Mouse (Mus musculus): ENCODE data around the gene Odf2l. TPM values are rescaled to one million over a fixed set of nuclear protein-coding genes. Genes with fewer than 3 reads are reported as not detected.

The Odf2l gene
- polyA plus RNA-seq, 1 experiment: 4.5 TPM

DNA sequence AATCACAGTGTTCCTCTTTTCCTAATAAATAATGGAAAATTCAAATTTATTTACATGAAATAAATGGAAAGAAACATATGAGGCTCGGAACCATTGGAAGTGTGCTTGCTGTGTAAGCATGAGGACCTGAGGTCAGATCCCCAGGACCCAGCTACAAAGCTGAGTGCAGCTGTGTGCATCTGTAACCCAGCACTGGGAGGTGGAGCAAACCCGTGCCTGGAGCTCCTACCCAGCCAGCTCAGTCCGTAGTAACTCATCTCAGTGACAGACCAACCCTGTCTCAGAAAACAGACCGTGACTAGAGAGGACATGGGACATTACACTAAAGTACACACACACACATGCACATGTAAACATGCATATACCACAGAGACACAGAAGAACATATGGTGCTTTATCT lies 21.8 kb downstream of the Odf2l start:
- no peak for DNase-seq (ENCODE audit: low read depth)

DNA sequence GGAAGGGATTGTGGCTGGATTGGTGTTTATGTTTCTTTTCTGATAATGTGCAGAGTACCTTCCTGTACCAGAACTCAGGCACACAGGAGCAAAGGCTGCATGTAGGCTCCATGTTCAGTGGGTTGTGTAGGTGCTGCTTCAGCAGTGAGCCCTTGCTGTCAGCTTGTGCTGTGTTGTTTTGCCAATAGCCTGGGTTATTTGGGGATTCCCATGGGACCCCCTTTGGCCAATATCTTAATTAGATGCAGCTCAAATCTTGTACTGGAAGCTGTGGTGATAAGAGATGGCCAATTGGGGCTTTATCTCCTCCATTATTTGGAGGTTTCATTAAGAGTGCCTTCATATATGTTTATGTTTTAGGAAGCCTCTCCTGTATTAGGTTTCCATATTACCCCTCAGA lies 24.5 kb downstream of the Odf2l start:
- DNase-seq (ENCODE audit: low read depth): no peak

DNA sequence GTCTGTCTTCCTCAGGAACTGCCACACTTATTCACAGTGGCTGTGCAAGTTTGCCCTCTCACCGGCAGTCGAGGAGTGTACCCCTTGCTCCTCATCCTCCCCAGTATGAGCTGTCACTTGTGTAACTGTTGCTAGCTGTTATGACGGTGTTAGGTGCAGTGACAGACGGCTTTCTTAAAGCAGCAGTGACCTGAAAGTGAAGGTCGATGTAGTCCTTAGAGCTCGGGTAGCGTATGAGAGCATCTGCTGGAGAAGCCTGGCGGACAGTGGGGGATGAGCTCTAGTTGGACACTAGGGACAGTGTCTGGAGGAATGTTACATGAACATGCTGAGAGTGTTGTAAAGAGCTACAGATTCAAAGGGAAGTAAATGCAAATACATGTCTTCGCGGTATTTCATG lies 25.5 kb downstream of the Odf2l start:
- no peak for DNase-seq (ENCODE audit: low read depth)

DNA sequence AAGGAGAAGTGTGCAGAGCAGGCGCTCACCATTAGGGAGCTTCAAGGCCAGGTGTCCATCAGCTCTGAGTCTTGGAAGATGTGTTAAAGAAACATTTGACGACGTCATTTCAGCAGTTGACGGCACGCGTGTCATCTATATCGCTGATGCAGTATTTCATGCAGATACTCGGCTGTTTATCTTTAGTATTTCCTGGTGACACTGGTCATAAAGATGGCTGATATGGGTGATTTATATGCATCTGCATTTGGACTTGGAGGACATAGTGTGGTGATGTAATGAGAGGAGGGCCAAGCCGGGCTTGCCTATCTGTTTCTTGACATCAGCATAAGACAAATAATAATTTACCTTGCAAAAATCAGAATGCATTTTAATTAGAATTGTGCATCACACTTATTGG lies 28.5 kb downstream of the Odf2l start:
- DNase-seq (ENCODE audit: low read depth): no peak

- DNase-seq (ENCODE audit: low read depth): no peak
These were observed 29.1 kb downstream of the Odf2l start for GRCm38 (mm10) chr3:145147483-145147882.

DNA sequence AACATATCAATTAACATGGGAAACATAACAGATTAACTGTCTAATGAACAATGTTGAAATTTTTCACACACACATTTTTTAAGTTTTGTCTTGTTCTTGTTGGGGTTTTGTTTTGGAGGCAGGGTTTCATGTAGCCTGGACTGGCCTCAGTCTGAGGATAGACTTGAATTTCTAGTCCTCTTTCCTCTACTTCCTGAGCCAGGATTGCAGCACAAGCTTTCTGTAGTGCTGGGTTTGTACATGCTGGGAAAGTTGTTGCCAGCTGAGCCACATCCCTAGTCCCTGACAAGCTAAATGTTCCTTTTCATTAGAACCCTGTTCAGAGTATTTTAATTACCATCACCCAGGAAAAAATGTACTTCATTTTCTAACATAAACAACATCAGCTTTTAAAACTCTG lies 29.6 kb downstream of the Odf2l start:
- peak; percentile 70 for DNase-seq (ENCODE audit: low read depth)

DNA sequence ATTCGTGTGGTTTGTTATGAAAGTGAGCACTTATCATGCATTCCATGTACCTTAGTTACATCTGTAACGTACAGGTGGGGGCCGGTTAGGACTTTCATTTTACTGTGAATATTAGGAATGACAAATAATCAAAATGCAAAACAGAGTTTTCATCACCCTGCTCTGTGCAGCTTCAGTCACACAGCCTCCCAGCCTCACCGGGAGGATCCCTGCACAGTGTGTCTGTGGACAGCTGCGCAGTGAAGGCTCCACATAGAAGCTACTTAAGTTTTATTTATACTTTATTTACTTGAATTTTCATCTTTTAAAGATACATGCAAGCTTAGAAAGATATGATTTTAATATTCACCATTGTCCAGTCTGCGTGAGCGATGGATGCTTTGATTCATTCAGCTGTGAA lies 32.7 kb downstream of the Odf2l start:
- DNase-seq (ENCODE audit: low read depth): no peak

DNA sequence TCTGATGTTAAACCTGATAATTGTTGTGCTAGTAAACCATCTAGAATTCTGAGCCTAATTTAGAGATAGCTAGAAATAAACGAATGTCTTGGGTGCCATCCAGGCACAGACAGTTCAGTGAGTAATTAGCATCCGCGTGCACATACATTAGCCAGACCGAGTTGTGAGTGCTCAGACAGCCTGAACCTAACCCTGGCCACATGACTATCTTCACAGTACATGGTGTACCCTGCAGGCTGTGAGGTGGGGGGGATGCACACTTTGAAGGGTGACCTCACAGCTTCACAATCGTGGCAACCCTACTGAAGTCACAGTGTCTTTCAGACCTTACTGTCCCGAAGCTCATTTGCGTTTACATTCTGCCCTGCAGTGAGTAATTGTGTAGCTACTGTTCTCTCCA lies 33.5 kb downstream of the Odf2l start:
- DNase-seq (ENCODE audit: low read depth): no peak

- DNase-seq (ENCODE audit: low read depth): no peak
These were observed 38.5 kb downstream of the Odf2l start for GRCm38 (mm10) chr3:145156883-145157282.

DNA sequence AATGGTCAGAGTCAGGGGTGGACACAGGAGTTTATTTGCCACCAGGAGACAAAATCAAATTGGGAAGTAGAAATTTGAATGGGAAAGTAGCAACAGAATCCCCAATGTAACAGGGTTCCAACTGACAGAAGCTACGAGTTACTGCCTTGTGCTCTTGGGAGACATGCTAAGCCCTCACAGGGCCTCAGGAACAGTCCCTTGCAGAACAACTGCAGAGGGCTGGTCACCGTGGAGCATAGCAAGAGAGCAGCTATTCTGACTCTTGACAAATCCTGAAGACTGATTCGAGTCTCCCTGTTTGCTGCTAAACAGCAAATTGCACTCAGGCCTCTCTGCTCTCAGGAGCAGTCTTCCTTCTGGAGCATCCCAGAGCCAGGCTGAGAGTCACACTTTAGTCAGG lies 40.1 kb downstream of the Odf2l start:
- no peak for DNase-seq (ENCODE audit: low read depth)

DNA sequence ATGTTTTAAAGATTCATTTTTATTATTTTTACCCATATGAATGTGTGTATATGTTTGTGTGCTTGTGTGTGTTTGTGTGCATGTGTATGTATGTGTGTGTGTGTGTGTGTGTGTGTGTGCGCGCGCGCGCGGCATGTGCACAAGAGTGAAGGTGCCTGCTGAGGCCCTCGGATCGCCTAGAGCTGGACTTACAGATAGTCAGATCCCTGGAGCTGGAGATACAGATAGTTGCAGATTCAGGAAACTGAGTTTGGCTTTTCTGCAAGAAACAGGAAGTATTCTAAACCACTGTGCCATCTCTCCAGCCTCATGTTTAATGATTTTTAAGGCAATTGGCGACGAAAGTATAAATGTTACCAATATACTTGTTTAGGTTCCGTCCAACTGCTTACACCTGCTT lies 48.4 kb downstream of the Odf2l start:
- no peak for DNase-seq (ENCODE audit: low read depth)

- DNase-seq (ENCODE audit: low read depth): no peak
These were observed 49.4 kb downstream of the Odf2l start for GRCm38 (mm10) chr3:145167766-145168165.

DNA sequence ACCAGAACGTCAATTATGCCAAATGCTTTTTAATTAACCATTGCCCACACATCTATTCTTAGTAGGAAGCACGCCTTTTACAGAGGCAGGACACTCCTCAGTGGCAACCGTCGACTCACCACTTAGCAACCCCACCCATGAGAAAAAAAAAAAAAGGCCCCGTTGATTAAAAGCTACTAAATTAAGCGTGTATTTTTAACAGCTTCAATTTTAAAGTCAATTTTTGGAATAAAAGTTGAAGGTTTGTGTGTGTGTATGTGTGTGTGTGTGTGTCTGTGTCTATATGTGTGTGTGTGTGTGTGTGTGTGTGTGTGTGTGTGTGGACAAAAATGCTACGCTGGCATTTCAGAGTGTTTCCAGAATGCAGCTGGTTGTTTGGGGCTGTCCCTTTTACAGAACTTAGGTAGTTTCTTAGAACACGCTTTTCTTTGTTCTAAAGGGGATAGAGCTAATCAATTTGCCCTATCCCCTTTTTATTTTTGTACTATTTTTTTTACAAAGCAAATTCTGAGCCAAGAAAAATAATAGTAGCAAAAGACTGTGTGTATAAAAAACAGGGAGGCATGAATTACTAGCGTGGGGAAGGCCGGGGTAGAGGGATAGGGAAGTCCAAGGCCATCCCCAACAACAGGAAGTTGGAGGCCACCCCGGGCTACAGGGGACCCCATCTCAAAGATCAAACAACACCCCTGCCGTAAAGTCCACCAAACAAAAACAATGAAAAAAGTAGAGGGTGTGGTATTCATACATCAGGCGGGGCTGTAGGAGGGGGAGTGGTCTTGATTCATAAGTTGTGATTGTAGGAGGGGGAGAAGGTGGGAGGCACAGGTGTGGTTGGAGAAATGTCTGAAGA lies 50.7 kb downstream of the Odf2l start:
- DNase-seq (ENCODE audit: low read depth): no peak

GRCm38 (mm10) chr3:145170028-145170427 lies 51.6 kb downstream of the Odf2l start:
- no peak for DNase-seq (ENCODE audit: low read depth)

DNA sequence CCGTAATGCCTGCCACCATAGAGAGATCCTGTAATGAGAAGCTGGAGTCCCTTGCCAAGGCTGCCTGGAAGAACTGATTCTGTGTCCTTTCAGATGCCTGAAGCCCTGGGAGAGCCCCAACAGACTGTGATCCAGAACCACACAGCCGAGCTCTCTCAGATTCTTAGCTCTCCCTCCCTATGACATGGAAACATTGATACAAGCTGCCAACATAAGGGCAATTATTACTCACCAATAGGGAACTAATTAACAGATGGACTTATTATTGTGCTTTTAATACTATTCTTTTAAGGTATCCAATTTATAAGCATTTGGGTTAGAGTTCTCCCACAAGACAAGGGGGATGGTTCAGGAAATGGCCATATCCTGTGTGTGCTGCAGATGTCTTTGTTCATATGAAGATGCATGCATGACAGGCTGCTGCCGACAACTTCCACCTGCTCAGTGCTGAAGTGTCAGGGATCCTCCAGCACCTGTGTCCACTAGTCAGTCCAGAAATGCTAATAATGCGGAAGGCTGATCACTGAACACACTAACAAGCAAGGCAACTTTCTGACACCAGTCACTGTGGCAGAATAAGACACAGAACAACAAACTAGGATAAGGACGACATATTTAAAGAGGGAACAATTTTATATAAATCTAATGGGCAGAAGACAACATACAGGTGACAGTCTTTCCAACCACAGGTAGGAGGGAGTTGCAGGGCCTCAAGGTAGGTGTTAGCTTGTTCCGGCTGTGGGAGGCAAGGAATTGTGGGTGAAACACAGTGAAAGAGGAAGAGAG lies 52.4 kb downstream of the Odf2l start:
- DNase-seq (ENCODE audit: low read depth): no peak

DNA sequence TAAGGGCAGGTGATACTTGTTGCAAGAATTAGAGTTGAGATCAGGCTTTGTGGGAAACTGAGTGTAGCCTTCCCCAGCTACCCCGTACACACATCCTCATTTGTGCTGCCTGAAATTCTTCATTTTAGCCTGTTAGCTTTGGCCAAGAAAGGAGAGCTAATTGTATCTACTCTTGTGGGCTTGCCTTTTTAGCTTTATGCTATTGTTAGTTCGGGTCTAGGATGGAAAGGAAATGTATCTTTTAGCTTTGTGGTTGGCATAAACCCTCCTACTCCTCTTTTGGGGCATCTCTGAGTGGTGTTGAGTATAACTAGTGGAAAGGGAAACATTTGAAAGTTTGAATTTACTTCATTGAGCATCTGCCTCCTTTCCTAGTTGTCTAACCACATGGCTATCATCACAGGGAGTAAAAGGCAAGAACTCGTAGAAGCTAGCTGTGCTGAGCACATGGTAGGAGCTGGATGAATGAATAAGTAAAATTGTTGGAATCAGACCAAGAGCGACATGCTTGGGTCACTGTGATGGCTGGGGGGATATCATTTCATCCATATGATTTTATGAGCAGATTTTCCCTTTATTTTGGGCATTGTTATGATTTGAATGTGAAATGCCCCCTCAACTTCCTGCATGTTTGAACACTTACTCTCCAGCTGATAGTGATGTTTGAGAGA lies 53.1 kb downstream of the Odf2l start:
- no peak for DNase-seq (ENCODE audit: low read depth)

- no peak for DNase-seq (ENCODE audit: low read depth)
These were observed 66.3 kb downstream of the Odf2l start for GRCm38 (mm10) chr3:145184645-145185044.

GRCm38 (mm10) chr3:145191972-145192371 lies 73.6 kb downstream of the Odf2l start:
- no peak for DNase-seq (ENCODE audit: low read depth)

- DNase-seq (ENCODE audit: low read depth): no peak
These were observed 77.0 kb downstream of the Odf2l start for GRCm38 (mm10) chr3:145195240-145195923.

GRCm38 (mm10) chr3:145198050-145198449 lies 79.7 kb downstream of the Odf2l start:
- DNase-seq (ENCODE audit: low read depth): no peak
